Mouse (Mus musculus): ENCODE measurements around the gene Cfap69. TPM values are rescaled to one million over a fixed set of nuclear protein-coding genes. Genes with fewer than 3 reads are reported as not detected.
A peak's percentile ranks its signal among the peaks of the same experiment; 100 is the strongest.

Cfap69 gene
- polyA plus RNA-seq, 1 experiment from 2014 or later: 8.9 TPM

- no peaks in the 10 kb centered on the region for H3K9me3 ChIP-seq (ENCODE audit: low read length)
- H3K4me2 ChIP-seq (replicated peaks; ENCODE audit: low read depth, low read length): peak overlapping the region; percentile 97
- no peak overlapping the region for H3K9ac ChIP-seq (replicated peaks; ENCODE audit: low read depth)
- peak overlapping the region; percentile 56; the same call in 1 of the 2 replicates for H3K4me3 ChIP-seq (ENCODE audit: low read depth, low read length)
- H3K4me1 ChIP-seq (ENCODE audit: insufficient read depth, low read depth, low read length): 0 out of 2 replicates have a peak, but pooled peaks cover 3% of the 10 kb centered on the region
- peak; percentile 62 for DNase-seq (ENCODE audit: low spot score)
- no peaks in the 10 kb centered on the region for H3K27me3 ChIP-seq (replicated peaks; ENCODE audit: insufficient read depth, low read length)
- no peaks in the 10 kb centered on the region for H3K36me3 ChIP-seq (ENCODE audit: insufficient read depth, low read length)
- TF ChIP-seq EP300 (IDR thresholded peaks at IDR 0.05) (no peak), CTCF (IDR thresholded peaks at IDR 0.05) (no peak)
- ATAC-seq: peak; percentile 70
- no peak overlapping the region for H3K27ac ChIP-seq (ENCODE audit: low read length)
- WGBS: 27% methylated on average over 6 of the region's 6 CpGs
Observed at GRCm38 (mm10) chr5:5663057-5663456, 982 bp downstream of the Cfap69 start.

- no peak overlapping the region for H3K27ac ChIP-seq (ENCODE audit: low read length)
- WGBS: 21% methylated on average over 2 of the region's 2 CpGs
- H3K9me3 ChIP-seq (ENCODE audit: low read length): no peaks in the 10 kb centered on the region
- H3K36me3 ChIP-seq (ENCODE audit: insufficient read depth, low read length): no peaks in the 10 kb centered on the region
- H3K27me3 ChIP-seq (replicated peaks; ENCODE audit: insufficient read depth, low read length): no peaks in the 10 kb centered on the region
- TF ChIP-seq CTCF (IDR thresholded peaks at IDR 0.05) (no peak), EP300 (IDR thresholded peaks at IDR 0.05) (peak; percentile 40; the same call in 1 of the 2 replicates)
- no peak overlapping the region for H3K4me2 ChIP-seq (replicated peaks; ENCODE audit: low read depth, low read length)
- DNase-seq (ENCODE audit: low spot score) (peak; percentile 19), ATAC-seq (peak; percentile 47)
- no peak overlapping the region for H3K9ac ChIP-seq (replicated peaks; ENCODE audit: low read depth)
- no peak overlapping the region for H3K4me3 ChIP-seq (ENCODE audit: low read depth, low read length)
- H3K4me1 ChIP-seq (ENCODE audit: insufficient read depth, low read depth, low read length): 0 out of 2 replicates have a peak, but pooled peaks cover 1% of the 10 kb centered on the region
Observed at GRCm38 (mm10) chr5:5658680-5659079, 5.4 kb downstream of the Cfap69 start.

GRCm38 (mm10) chr5:5657932-5658331 is 6.1 kb downstream of the Cfap69 start:
- no peak for DNase-seq (ENCODE audit: low spot score)
- no peaks in the 10 kb centered on the region for H3K36me3 ChIP-seq (ENCODE audit: insufficient read depth, low read length)
- H3K9ac ChIP-seq (replicated peaks; ENCODE audit: low read depth): no peak overlapping the region
- no peak overlapping the region for H3K4me2 ChIP-seq (replicated peaks; ENCODE audit: low read depth, low read length)
- 62% methylated on average over 2 of the region's 2 CpGs for WGBS
- ATAC-seq: no peak
- H3K27me3 ChIP-seq (replicated peaks; ENCODE audit: insufficient read depth, low read length): no peaks in the 10 kb centered on the region
- no peak overlapping the region for H3K4me3 ChIP-seq (ENCODE audit: low read depth, low read length)
- no peak overlapping the region for H3K27ac ChIP-seq (ENCODE audit: low read length)
- no peaks in the 10 kb centered on the region for H3K4me1 ChIP-seq (ENCODE audit: insufficient read depth, low read depth, low read length)
- TF ChIP-seq EP300 (IDR thresholded peaks at IDR 0.05) (no peak), CTCF (IDR thresholded peaks at IDR 0.05) (no peak)
- no peaks in the 10 kb centered on the region for H3K9me3 ChIP-seq (ENCODE audit: low read length)

- Histone ChIP-seq H3K9ac (replicated peaks; ENCODE audit: low read depth) (no peak overlapping the region), H3K9me3 (ENCODE audit: low read length) (no peaks in the 10 kb centered on the region), H3K27ac (ENCODE audit: low read length) (no peak overlapping the region), H3K4me3 (ENCODE audit: low read depth, low read length) (no peak overlapping the region), H3K27me3 (replicated peaks; ENCODE audit: insufficient read depth, low read length) (no peaks in the 10 kb centered on the region), H3K36me3 (ENCODE audit: insufficient read depth, low read length) (no peaks in the 10 kb centered on the region), H3K4me1 (ENCODE audit: insufficient read depth, low read depth, low read length) (no peaks in the 10 kb centered on the region), H3K4me2 (replicated peaks; ENCODE audit: low read depth, low read length) (no peak overlapping the region)
- peak; percentile 49 for DNase-seq (ENCODE audit: low spot score)
- 46% methylated on average over 6 of the region's 6 CpGs for WGBS
- peak; percentile 71 for ATAC-seq
- TF ChIP-seq CTCF (IDR thresholded peaks at IDR 0.05) (no peak), EP300 (IDR thresholded peaks at IDR 0.05) (peak; percentile 38)
Observed at GRCm38 (mm10) chr5:5648817-5649569, 15.0 kb downstream of the Cfap69 start.

DNA sequence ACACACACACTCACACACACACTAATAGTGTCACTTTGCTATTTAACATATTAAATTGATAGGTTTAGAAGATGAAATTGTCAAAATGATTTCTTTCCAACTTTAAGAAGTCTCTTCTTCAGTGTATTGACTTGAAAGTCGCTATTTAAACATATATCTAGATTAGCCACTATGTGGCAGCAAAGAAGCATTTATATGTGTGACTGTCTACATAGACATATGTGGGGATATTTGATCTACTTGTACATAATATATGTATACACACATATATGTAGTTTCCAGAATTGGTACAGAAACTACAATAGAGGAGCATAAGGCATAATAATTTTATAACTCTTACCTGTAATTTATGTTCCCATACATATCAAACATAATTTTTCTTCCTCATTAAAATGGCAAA is 17.9 kb downstream of the Cfap69 start:
- WGBS: 4% methylated on average over 1 of the region's 1 CpGs
- TF ChIP-seq EP300 (IDR thresholded peaks at IDR 0.05) (no peak), CTCF (IDR thresholded peaks at IDR 0.05) (peak; percentile 58)
- no peak overlapping the region for H3K9ac ChIP-seq (replicated peaks; ENCODE audit: low read depth)
- H3K4me2 ChIP-seq (replicated peaks; ENCODE audit: low read depth, low read length): no peak overlapping the region
- no peak overlapping the region for H3K27ac ChIP-seq (ENCODE audit: low read length)
- H3K4me3 ChIP-seq (ENCODE audit: low read depth, low read length): no peak overlapping the region
- no peaks in the 10 kb centered on the region for H3K9me3 ChIP-seq (ENCODE audit: low read length)
- no peak for ATAC-seq
- H3K36me3 ChIP-seq (ENCODE audit: insufficient read depth, low read length): no peaks in the 10 kb centered on the region
- H3K4me1 ChIP-seq (ENCODE audit: insufficient read depth, low read depth, low read length): no peaks in the 10 kb centered on the region
- H3K27me3 ChIP-seq (replicated peaks; ENCODE audit: insufficient read depth, low read length): no peaks in the 10 kb centered on the region
- DNase-seq (ENCODE audit: low spot score): peak; percentile 80

DNA sequence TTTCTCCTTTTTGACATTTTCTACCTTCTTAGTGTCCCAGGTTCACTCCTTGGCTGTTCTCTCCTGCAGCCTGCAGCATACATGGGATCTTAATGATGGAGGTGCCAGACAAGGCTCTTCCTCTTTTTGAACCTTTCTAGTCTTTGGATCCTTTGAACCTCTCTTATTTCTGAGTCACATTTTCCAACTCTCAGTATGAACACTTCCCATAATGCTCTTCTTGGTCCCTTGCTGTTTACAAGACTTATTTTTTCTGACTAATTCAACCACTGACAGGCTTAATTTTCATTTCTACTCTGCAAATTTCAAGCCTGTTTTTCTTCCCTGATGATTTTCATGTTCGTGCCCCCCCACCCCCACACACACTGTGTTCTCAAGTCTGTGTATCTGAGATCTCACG is 25.5 kb downstream of the Cfap69 start:
- no peaks in the 10 kb centered on the region for H3K27me3 ChIP-seq (replicated peaks; ENCODE audit: insufficient read depth, low read length)
- no peak overlapping the region for H3K27ac ChIP-seq (ENCODE audit: low read length)
- no peak overlapping the region for H3K4me2 ChIP-seq (replicated peaks; ENCODE audit: low read depth, low read length)
- DNase-seq (ENCODE audit: low spot score): no peak
- no peaks in the 10 kb centered on the region for H3K9me3 ChIP-seq (ENCODE audit: low read length)
- H3K4me1 ChIP-seq (ENCODE audit: insufficient read depth, low read depth, low read length): no peaks in the 10 kb centered on the region
- 39% methylated on average over 2 of the region's 2 CpGs for WGBS
- no peak overlapping the region for H3K4me3 ChIP-seq (ENCODE audit: low read depth, low read length)
- H3K9ac ChIP-seq (replicated peaks; ENCODE audit: low read depth): no peak overlapping the region
- ATAC-seq: no peak
- TF ChIP-seq CTCF (IDR thresholded peaks at IDR 0.05): no peak
- TF ChIP-seq EP300 (IDR thresholded peaks at IDR 0.05): no peak
- H3K36me3 ChIP-seq (ENCODE audit: insufficient read depth, low read length): no peaks in the 10 kb centered on the region

All from lung, postnatal 0 days (tissue).